Mouse (Mus musculus) neural tube, embryonic 15.5 days (tissue): ENCODE results near the gene Lamtor2. TPM values are rescaled to one million over a fixed set of nuclear protein-coding genes. Genes with fewer than 3 reads are reported as not detected.

Experiments used
- ATAC-seq: fragments of 200-750 bp; cut with Nextera tagmentation; 2 replicates; pipeline ENCODE4 v1.8.0; 2017; ENCODE audit warnings: mild to moderate bottlenecking, moderate TSS enrichment, moderate library complexity; ENCODE audit not compliant: low FRiP score
- H3K27ac ChIP-seq: fragments of 300-500 bp; sonication (generic); replicated peaks from 2 replicates; pipeline ENCODE4 v1.5.1; 2015; ENCODE audit warnings: mild to moderate bottlenecking, inconsistent platforms
- H3K27me3 ChIP-seq: fragments of 300-500 bp; sonication (generic); replicated peaks from 2 replicates; pipeline ENCODE4 v1.6.1; 2015; ENCODE audit warnings: inconsistent platforms
- H3K36me3 ChIP-seq: fragments of 300-500 bp; sonication (generic); 2 replicates; pipeline ENCODE4 v1.6.1; 2015; ENCODE audit warnings: inconsistent platforms
- H3K4me1 ChIP-seq: fragments of 300-500 bp; sonication (generic); 2 replicates; pipeline ENCODE4 v1.6.1; 2015; ENCODE audit warnings: inconsistent platforms
- H3K4me2 ChIP-seq: fragments of 300-500 bp; sonication (generic); 2 replicates; pipeline ENCODE4 v1.6.1; 2015; ENCODE audit warnings: inconsistent platforms, mild to moderate bottlenecking, moderate library complexity
- H3K4me3 ChIP-seq: fragments of 300-500 bp; sonication (generic); replicated peaks from 2 replicates; pipeline ENCODE4 v1.5.1; 2015; ENCODE audit warnings: mild to moderate bottlenecking, inconsistent platforms
- H3K9ac ChIP-seq: fragments of 300-500 bp; sonication (generic); replicated peaks from 2 replicates; pipeline ENCODE4 v1.6.1; 2015; ENCODE audit warnings: mild to moderate bottlenecking, inconsistent platforms
- H3K9me3 ChIP-seq: fragments of 300-500 bp; sonication (generic); replicated peaks from 2 replicates; pipeline ENCODE4 v1.6.1; 2016; ENCODE audit warnings: inconsistent platforms
- WGBS: fragments of 180-500 bp; shearing (Covaris S2); methylation state at CpG from one replicate; pipeline ENCODE4 v1.1.7; 2015; ENCODE audit warnings: mixed read lengths; 5-methylcytosine and 5-hydroxymethylcytosine counted together
- microRNA counts: library from miRNA; unstranded; fragments of <30 nt; microRNA quantifications from one replicate; lab custom pipeline; 2016
- microRNA-seq: library from miRNA; unstranded; fragments of <30 nt; microRNA quantifications from one replicate; pipeline ENCODE4, GENCODE M21; 2017
- polyA plus RNA-seq: library from polyadenylated mRNA; unstranded; fragments of >200 nt; fragmentation: Nextera tagmentation; extraction: Ambion mirVana; gene quantifications from 2 replicates; pipeline ENCODE4 v1.2.1, GENCODE M21; 2015

The Lamtor2 gene
- polyA plus RNA-seq, 1 experiment from 2014 or later: 193 TPM

GRCm38 (mm10) chr3:88500087-88500486 lies 52.8 kb downstream of the Lamtor2 start:
- Histone ChIP-seq H3K4me1 (peaks cover 46% of the 10 kb centered on the region), H3K27ac (no peak overlapping the region), H3K36me3 (no peaks in the 10 kb centered on the region), H3K9ac (no peak overlapping the region), H3K4me2 (peak overlapping the region; percentile 95; the same call in 1 of the 2 replicates), H3K9me3 (no peaks in the 10 kb centered on the region), H3K4me3 (no peak overlapping the region), H3K27me3 (peaks cover 9% of the 10 kb centered on the region; the same call in 1 of the 2 replicates)
- WGBS: 79% methylated on average over 7 of the region's 7 CpGs
- ATAC-seq: no peak

MicroRNA genes within 50 kb of the gene (microRNA counts, 519-probe panel; counts per million panel counts)
- not detected for microRNA mmu-miR-1905 (lab: Ali Mortazavi, UCI)

Small RNAs within 50 kb of the gene (microRNA-seq; reads per million reads assigned to microRNA genes)
- not detected for gene Mir1905

Other genes starting within 250 kb of the Lamtor2 start
- 102 and 129 TPM in 2 replicates for gene Glmp, start 228.1 kb downstream of the Lamtor2 start, polyA plus RNA-seq
- gene Tmem79, start 216.9 kb downstream of the Lamtor2 start, polyA plus RNA-seq: 1.9 and 3.3 TPM in 2 replicates
- 57.7 and 60.8 TPM in 2 replicates for gene Smg5, start 216.8 kb downstream of the Lamtor2 start, polyA plus RNA-seq
- gene Paqr6, start 188.5 kb downstream of the Lamtor2 start, polyA plus RNA-seq: 1.6 and 2.5 TPM in 2 replicates
- gene Bglap3, start 180.3 kb downstream of the Lamtor2 start, polyA plus RNA-seq: 0.15 and 0.28 TPM in 2 replicates
- not detected in 2 replicates for gene Bglap2, start 174.4 kb downstream of the Lamtor2 start, polyA plus RNA-seq
- gene Bglap, start 168.6 kb downstream of the Lamtor2 start, polyA plus RNA-seq: not detected in 2 replicates
- 25.8 and 52.7 TPM in 2 replicates for gene Pmf1, start 142.7 kb downstream of the Lamtor2 start, polyA plus RNA-seq
- gene Slc25a44, start 127.9 kb downstream of the Lamtor2 start, polyA plus RNA-seq: 33.6 and 36.4 TPM in 2 replicates
- 28.2 and 28.8 TPM in 2 replicates for gene Sema4a, start 91.9 kb downstream of the Lamtor2 start, polyA plus RNA-seq
- 70.3 and 78.7 TPM in 2 replicates for gene Lmna, start 43.1 kb downstream of the Lamtor2 start, polyA plus RNA-seq
- gene Mex3a, start 20.7 kb downstream of the Lamtor2 start, polyA plus RNA-seq: 18.6 and 19.2 TPM in 2 replicates
- gene Rab25, start 4.8 kb downstream of the Lamtor2 start, polyA plus RNA-seq: 0.29 and 4.1 TPM in 2 replicates
- 39.2 and 40.1 TPM in 2 replicates for gene Ubqln4, start 684 bp upstream of the Lamtor2 start, polyA plus RNA-seq
- gene Ssr2, start 22.8 kb upstream of the Lamtor2 start, polyA plus RNA-seq: 157 and 175 TPM in 2 replicates
- 97.4 and 104 TPM in 2 replicates for gene Arhgef2, start 52.9 kb upstream of the Lamtor2 start, polyA plus RNA-seq
- not detected in 2 replicates for gene Rxfp4, start 100.1 kb upstream of the Lamtor2 start, polyA plus RNA-seq
- gene Khdc4, start 132.7 kb upstream of the Lamtor2 start, polyA plus RNA-seq: 85.9 and 87.4 TPM in 2 replicates
- gene Rit1, start 163.8 kb upstream of the Lamtor2 start, polyA plus RNA-seq: 58.7 and 67.5 TPM in 2 replicates
- 207 and 237 TPM in 2 replicates for gene Syt11, start 222.1 kb upstream of the Lamtor2 start, polyA plus RNA-seq